Mouse (Mus musculus) brain, embryonic 14.5 days (tissue): Measurements from ENCODE around the gene Tnrc6c.

Source experiments
- CTCF ChIP-seq: fragments of 200-500 bp; IDR thresholded peaks from 2 replicates; pipeline ENCODE4 v1.5.1; 2012; ENCODE audit warnings: inconsistent platforms, mild to moderate bottlenecking, moderate library complexity, borderline replicate concordance; ENCODE audit not compliant: insufficient read depth, insufficient read length; ENCODE audit errors: extremely low read depth
- POLR2A ChIP-seq: fragments of 200-500 bp; IDR thresholded peaks from 2 replicates; pipeline ENCODE4 v1.6.1; 2012; ENCODE audit warnings: mild to moderate bottlenecking, inconsistent platforms, borderline replicate concordance; ENCODE audit not compliant: poor library complexity, insufficient read depth, insufficient read length, severe bottlenecking; ENCODE audit errors: extremely low read depth

- TF ChIP-seq POLR2A = no peak
- TF ChIP-seq CTCF = no peak
These were observed 42.5 kb downstream of the Tnrc6c start for GRCm38 (mm10) chr11:117696585-117696984.
